Mouse (Mus musculus) lung, embryonic 14.5 days (tissue): ENCODE measurements around the gene Npcd. TPM values are rescaled to one million over a fixed set of nuclear protein-coding genes. Genes with fewer than 3 reads are reported as not detected.

Source experiments
- ATAC-seq: fragments of 200-750 bp; cut with Nextera tagmentation; 2 replicates; pipeline ENCODE4 v1.8.0; 2017; ENCODE audit warnings: mild to moderate bottlenecking, moderate TSS enrichment, moderate library complexity; ENCODE audit not compliant: insufficient read depth
- DNase-seq: peaks from one replicate; pipeline ENCODE4 v3.0.0-alpha.2; 2015
- H3K27ac ChIP-seq: fragments of 300-500 bp; sonication (generic); 2 replicates; pipeline ENCODE4 v1.5.1; 2014; ENCODE audit warnings: low read depth, mild to moderate bottlenecking, moderate library complexity
- H3K27me3 ChIP-seq: fragments of 300-500 bp; sonication (generic); 2 replicates; pipeline ENCODE4 v1.6.1; 2014; ENCODE audit warnings: low read length, control low read depth; ENCODE audit not compliant: insufficient read depth
- H3K36me3 ChIP-seq: fragments of 300-500 bp; sonication (generic); 2 replicates; pipeline ENCODE4 v1.6.1; 2014; ENCODE audit warnings: control low read depth; ENCODE audit not compliant: insufficient read depth
- H3K4me1 ChIP-seq: fragments of 300-500 bp; sonication (generic); 2 replicates; pipeline ENCODE4 v1.6.1; 2014; ENCODE audit warnings: antibody characterized with exemption, control low read depth; ENCODE audit not compliant: insufficient read depth
- H3K4me2 ChIP-seq: fragments of 300-500 bp; sonication (generic); 2 replicates; pipeline ENCODE4 v1.6.1; 2014; ENCODE audit warnings: mild to moderate bottlenecking
- H3K4me3 ChIP-seq: fragments of 300-500 bp; sonication (generic); 2 replicates; pipeline ENCODE4 v1.5.1; 2014; ENCODE audit warnings: low read depth, low read length
- H3K9ac ChIP-seq: fragments of 300-500 bp; sonication (generic); 2 replicates; pipeline ENCODE4 v1.6.1; 2014
- H3K9me3 ChIP-seq: fragments of 300-500 bp; sonication (generic); 2 replicates; pipeline ENCODE4 v1.6.1; 2016; ENCODE audit warnings: low read depth, low read length, control low read depth
- CTCF ChIP-seq: IDR thresholded peaks from 2 replicates; pipeline ENCODE4 v1.5.1; 2016; ENCODE audit warnings: antibody characterized with exemption, low read depth
- WGBS: fragments of 180-500 bp; shearing (Covaris S2); extraction: QIAGEN DNeasy Blood & Tissue Kit; methylation state at CpG from one replicate; pipeline ENCODE4 v1.1.7; 2014; 5-methylcytosine and 5-hydroxymethylcytosine counted together
- polyA plus RNA-seq: library from polyadenylated mRNA; unstranded; fragments of >200 nt; fragmentation: Nextera tagmentation; extraction: Ambion mirVana; gene quantifications from 2 replicates; pipeline ENCODE4 v1.2.1, GENCODE M21; 2014

Npcd gene
- polyA plus RNA-seq, 1 experiment from 2014 or later: not detected

- DNase-seq (no peak), ATAC-seq (no peak)
- Histone ChIP-seq H3K4me3 (no peak overlapping the region), H3K4me1 (no peaks in the 10 kb centered on the region), H3K27ac (no peak overlapping the region), H3K36me3 (peaks cover 23% of the 10 kb centered on the region), H3K9me3 (no peaks in the 10 kb centered on the region), H3K4me2 (no peak overlapping the region), H3K27me3 (no peaks in the 10 kb centered on the region), H3K9ac (no peak overlapping the region)
- TF ChIP-seq CTCF: no peak
- 50% methylated on average over 9 of the region's 10 CpGs for WGBS
These were observed 67.9 kb downstream of the Npcd start for GRCm38 (mm10) chr15:79766168-79766567.

- ATAC-seq: no peak
- WGBS: 82% methylated on average over 2 of the region's 2 CpGs
- H3K4me1 ChIP-seq: no peaks in the 10 kb centered on the region
These were observed 68.7 kb downstream of the Npcd start for GRCm38 (mm10) chr15:79765361-79765760.

DNA sequence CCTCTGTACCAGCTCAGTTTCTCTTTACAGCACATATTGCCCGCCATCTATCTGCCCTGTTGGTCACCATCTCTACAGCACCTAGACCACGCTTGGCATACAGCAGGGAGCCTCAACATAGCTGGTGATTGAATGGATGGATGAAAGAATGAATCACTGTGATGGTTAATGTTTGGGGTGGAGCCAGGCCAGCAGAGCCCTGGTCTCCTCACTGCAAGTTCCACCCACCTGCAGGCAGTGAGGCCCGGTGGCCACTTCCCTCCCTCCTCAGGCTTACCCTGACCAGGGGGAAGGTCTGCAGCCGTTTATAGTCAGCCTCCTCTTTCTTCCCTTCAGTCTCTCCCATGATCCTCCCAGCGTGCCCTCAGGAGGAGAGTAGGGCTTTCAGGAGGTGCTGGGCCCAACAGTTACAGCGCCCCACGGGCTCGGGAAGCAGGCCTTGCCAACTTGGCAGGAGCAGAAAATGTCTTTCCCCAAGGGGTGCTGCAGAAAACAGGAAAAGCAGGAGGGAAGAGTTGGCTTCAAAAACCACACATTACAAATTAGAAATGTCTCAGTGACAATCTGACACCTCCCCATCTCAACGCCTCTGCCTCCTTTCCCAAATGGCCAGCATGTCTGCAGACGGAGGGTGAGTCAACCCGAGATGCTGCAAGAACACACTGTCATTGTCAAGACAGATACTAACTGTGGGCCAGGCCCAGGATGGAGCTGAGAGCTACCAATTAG is 69.3 kb downstream of the Npcd start:
- 77% methylated on average over 11 of the region's 11 CpGs for WGBS
- H3K9ac ChIP-seq: no peak overlapping the region
- no peak overlapping the region for H3K4me3 ChIP-seq
- TF ChIP-seq CTCF: no peak
- H3K4me1 ChIP-seq: no peaks in the 10 kb centered on the region
- no peaks in the 10 kb centered on the region for H3K9me3 ChIP-seq
- ATAC-seq (no peak), DNase-seq (no peak)
- H3K4me2 ChIP-seq: no peak overlapping the region
- no peak overlapping the region for H3K27ac ChIP-seq
- no peaks in the 10 kb centered on the region for H3K27me3 ChIP-seq
- peaks cover 23% of the 10 kb centered on the region for H3K36me3 ChIP-seq

More at GRCm38 (mm10) chr15:79765361-79765760, 68.7 kb downstream of the Npcd start:
- H3K9ac ChIP-seq: no peak overlapping the region
- H3K4me2 ChIP-seq: no peak overlapping the region
- H3K27ac ChIP-seq: no peak overlapping the region
- no peak overlapping the region for H3K4me3 ChIP-seq
- no peaks in the 10 kb centered on the region for H3K27me3 ChIP-seq
- no peak for TF ChIP-seq CTCF
- peaks cover 23% of the 10 kb centered on the region for H3K36me3 ChIP-seq
- no peak for DNase-seq
- H3K9me3 ChIP-seq: no peaks in the 10 kb centered on the region

GRCm38 (mm10) chr15:79763601-79764246 is 70.3 kb downstream of the Npcd start:
- TF ChIP-seq CTCF: no peak
- 80% methylated on average over 7 of the region's 7 CpGs for WGBS

GRCm38 (mm10) chr15:79763001-79763400 is 71.0 kb downstream of the Npcd start:
- H3K4me3 ChIP-seq: no peak overlapping the region
- H3K9me3 ChIP-seq: no peaks in the 10 kb centered on the region
- H3K27ac ChIP-seq: no peak overlapping the region
- no peak for TF ChIP-seq CTCF
- no peak overlapping the region for H3K4me2 ChIP-seq
- H3K36me3 ChIP-seq: peaks cover 23% of the 10 kb centered on the region
- 89% methylated on average over 9 of the region's 9 CpGs for WGBS
- H3K4me1 ChIP-seq: no peaks in the 10 kb centered on the region
- ATAC-seq: no peak
- H3K9ac ChIP-seq: no peak overlapping the region
- no peaks in the 10 kb centered on the region for H3K27me3 ChIP-seq
- DNase-seq: no peak

More at GRCm38 (mm10) chr15:79763601-79764246, 70.3 kb downstream of the Npcd start:
- H3K27me3 ChIP-seq: no peaks in the 10 kb centered on the region
- H3K9ac ChIP-seq: no peak overlapping the region
- no peaks in the 10 kb centered on the region for H3K9me3 ChIP-seq
- no peaks in the 10 kb centered on the region for H3K4me1 ChIP-seq
- ATAC-seq (no peak), DNase-seq (no peak)
- H3K27ac ChIP-seq: no peak overlapping the region
- peaks cover 23% of the 10 kb centered on the region for H3K36me3 ChIP-seq
- H3K4me2 ChIP-seq: no peak overlapping the region
- H3K4me3 ChIP-seq: no peak overlapping the region

DNA sequence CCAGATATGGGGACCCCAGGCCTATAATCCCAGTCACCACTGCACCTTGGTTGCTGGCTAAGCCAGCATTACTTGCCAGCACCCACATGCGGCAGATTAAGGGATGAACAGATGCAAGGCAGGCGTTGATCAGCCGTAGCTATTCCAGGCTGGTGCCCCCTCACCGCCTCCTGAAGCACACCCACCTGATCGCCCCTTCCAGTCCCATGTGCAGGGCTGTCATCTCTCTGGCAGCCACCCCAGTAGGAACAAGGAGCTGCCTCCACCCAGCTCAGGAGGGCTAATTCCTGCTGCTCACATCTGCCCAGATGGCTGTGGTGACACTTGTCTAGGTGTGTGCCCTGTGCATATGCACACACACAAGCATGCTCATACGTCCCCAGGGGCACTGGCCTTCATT is 73.1 kb downstream of the Npcd start:
- Histone ChIP-seq H3K9ac (no peak overlapping the region), H3K27ac (no peak overlapping the region), H3K27me3 (no peaks in the 10 kb centered on the region), H3K9me3 (no peaks in the 10 kb centered on the region), H3K4me3 (no peak overlapping the region), H3K4me1 (no peaks in the 10 kb centered on the region), H3K36me3 (peaks cover 23% of the 10 kb centered on the region), H3K4me2 (no peak overlapping the region)
- DNase-seq (no peak), ATAC-seq (no peak)
- no peak for TF ChIP-seq CTCF
- 78% methylated on average over 6 of the region's 6 CpGs for WGBS

GRCm38 (mm10) chr15:79757118-79757517 is 76.9 kb downstream of the Npcd start:
- Histone ChIP-seq H3K4me3 (no peak overlapping the region), H3K9ac (no peak overlapping the region), H3K4me2 (no peak overlapping the region), H3K27me3 (no peaks in the 10 kb centered on the region), H3K27ac (no peak overlapping the region), H3K36me3 (peaks cover 3% of the 10 kb centered on the region; the same call in 1 of the 2 replicates), H3K9me3 (no peaks in the 10 kb centered on the region), H3K4me1 (no peaks in the 10 kb centered on the region)
- no peak for TF ChIP-seq CTCF
- ATAC-seq: no peak
- DNase-seq: no peak
- 81% methylated on average over 3 of the region's 3 CpGs for WGBS
